Mouse (Mus musculus): ENCODE results near the gene Mndal.
"Not testable (repeated sequence)": the region's sequence is repeated elsewhere in the genome, so short reads cannot be mapped to it uniquely, and the experiment has no call there.

GRCm38 (mm10) chr1:173908390-173908789 lies 33.9 kb downstream of the Mndal start:
- TF ChIP-seq POLR2A (IDR thresholded peaks at IDR 0.05; ENCODE audit: insufficient read length, low read depth); MYOG (IDR thresholded peaks at IDR 0.05; ENCODE audit: control insufficient read depth in 1 of 3, insufficient read depth in 1 of 3, insufficient read length in 2 of 3, low read depth in 2 of 3); USF1 (IDR thresholded peaks at IDR 0.05; ENCODE audit: low read depth); TCF12 (IDR thresholded peaks at IDR 0.05; ENCODE audit: insufficient read depth, poor library complexity, severe bottlenecking); MAX (IDR thresholded peaks at IDR 0.05; ENCODE audit: low read depth); MYOD1 (IDR thresholded peaks at IDR 0.05; ENCODE audit: control insufficient read depth in 1 of 3, insufficient read length in 2 of 3, low read depth in 2 of 3); POLR2AphosphoS2 (IDR thresholded peaks at IDR 0.05; ENCODE audit: insufficient read length, low read depth): not testable (repeated sequence)
